Mouse (Mus musculus) heart, adult 9 months (tissue): Measurements from ENCODE around the gene Klk9.

Experiments used
- DNase-seq, 2 experiments: peaks; one replicate each; pipeline ENCODE4 v3.0.0; 2022; ENCODE audit warnings: low spot score in 2 of 2

Gene Klk9

GRCm38 (mm10) chr7:43796355-43796754 lies 4.7 kb downstream of the Klk9 start:
- DNase-seq = no peak

GRCm38 (mm10) chr7:43797333-43797769 lies 5.7 kb downstream of the Klk9 start, which contains the start of gene Klk8:
TSS of gene Klk8 (plus strand) at chr7:43797577.
- DNase-seq = peak; percentile 17 to 18

- peak in 1 of 2 experiments; percentile 49 for DNase-seq
Observed at GRCm38 (mm10) chr7:43797844-43798462, 6.3 kb downstream of the Klk9 start.

- no peak for DNase-seq
Observed at GRCm38 (mm10) chr7:43799876-43800275, 8.2 kb downstream of the Klk9 start.

GRCm38 (mm10) chr7:43810994-43811393 lies 19.3 kb downstream of the Klk9 start, which contains the start of gene Klk7:
TSS of gene Klk7 (plus strand) at chr7:43811294.
- no peak for DNase-seq

- DNase-seq = no peak
Observed at GRCm38 (mm10) chr7:43815211-43815610, 23.5 kb downstream of the Klk9 start.

GRCm38 (mm10) chr7:43816746-43817145 lies 25.1 kb downstream of the Klk9 start:
- DNase-seq = no peak

GRCm38 (mm10) chr7:43821581-43821980 lies 29.9 kb downstream of the Klk9 start:
- no peak for DNase-seq

- DNase-seq = no peak
Observed at GRCm38 (mm10) chr7:43824199-43824598, 32.5 kb downstream of the Klk9 start, which contains the start of gene Klk6. TSS of gene Klk6 (plus strand) at chr7:43824499.

- no peak for DNase-seq
Observed at GRCm38 (mm10) chr7:43826056-43826455, 34.4 kb downstream of the Klk9 start.

GRCm38 (mm10) chr7:43827706-43828105 lies 36.0 kb downstream of the Klk9 start:
- no peak for DNase-seq

GRCm38 (mm10) chr7:43829006-43829405 lies 37.3 kb downstream of the Klk9 start:
- DNase-seq = no peak

GRCm38 (mm10) chr7:43841701-43842100 lies 50.0 kb downstream of the Klk9 start, which contains the start of gene Klk5:
TSS of gene Klk5 (plus strand) at chr7:43841971.
- no peak for DNase-seq

GRCm38 (mm10) chr7:43843801-43844200 lies 52.1 kb downstream of the Klk9 start:
- no peak for DNase-seq
